Mouse (Mus musculus): ENCODE measurements at regions not wholly inside any gene's neighbourhood (a gene's known extent, or its start where the extent isn't known, plus 50 kb on each side); places are given as distances from the start of the nearest gene placed in this dataset.

GRCm38 (mm10) chr13:97705926-97706325 lies 54.5 kb downstream of the Gm10260 start:
- WGBS, result 94% methylated on average over 5 of the region's 5 CpGs
- no peak for ATAC-seq (ENCODE audit: low FRiP score, low read depth)
- H3K4me2 ChIP-seq (replicated peaks), result no peak overlapping the region
- no peak overlapping the region for H3K4me3 ChIP-seq
- no peak overlapping the region for H3K27ac ChIP-seq (replicated peaks)
- H3K27me3 ChIP-seq, result no peaks in the 10 kb centered on the region
- H3K9ac ChIP-seq (replicated peaks), result no peak overlapping the region
- H3K4me1 ChIP-seq, result no peaks in the 10 kb centered on the region
- H3K9me3 ChIP-seq, result no peaks in the 10 kb centered on the region
- no peaks in the 10 kb centered on the region for H3K36me3 ChIP-seq

GRCm38 (mm10) chr13:97704541-97704940 lies 55.9 kb downstream of the Gm10260 start:
- H3K9ac ChIP-seq (replicated peaks), result no peak overlapping the region
- no peaks in the 10 kb centered on the region for H3K4me1 ChIP-seq
- H3K4me3 ChIP-seq, result no peak overlapping the region
- WGBS, result 93% methylated on average over 4 of the region's 4 CpGs
- no peaks in the 10 kb centered on the region for H3K36me3 ChIP-seq
- no peak overlapping the region for H3K27ac ChIP-seq (replicated peaks)
- ATAC-seq (ENCODE audit: low FRiP score, low read depth), result no peak
- H3K4me2 ChIP-seq (replicated peaks), result no peak overlapping the region
- H3K9me3 ChIP-seq, result no peaks in the 10 kb centered on the region
- no peaks in the 10 kb centered on the region for H3K27me3 ChIP-seq

- H3K36me3 ChIP-seq, result no peaks in the 10 kb centered on the region
- H3K27ac ChIP-seq (replicated peaks), result no peak overlapping the region
- WGBS, result 89% methylated on average over 2 of the region's 2 CpGs
- H3K4me2 ChIP-seq (replicated peaks), result no peak overlapping the region
- no peak overlapping the region for H3K4me3 ChIP-seq
- no peaks in the 10 kb centered on the region for H3K27me3 ChIP-seq
- no peaks in the 10 kb centered on the region for H3K9me3 ChIP-seq
- peaks cover 8% of the 10 kb centered on the region; the same call in 1 of the 2 replicates for H3K4me1 ChIP-seq
- H3K9ac ChIP-seq (replicated peaks), result no peak overlapping the region
- no peak for ATAC-seq (ENCODE audit: low FRiP score, low read depth)
These were observed 61.5 kb downstream of the Gm10260 start for GRCm38 (mm10) chr13:97698967-97699366.

- Histone ChIP-seq H3K27me3 (no peaks in the 10 kb centered on the region), H3K4me2 (replicated peaks) (no peak overlapping the region), H3K4me3 (no peak overlapping the region), H3K27ac (replicated peaks) (no peak overlapping the region), H3K9me3 (no peaks in the 10 kb centered on the region), H3K36me3 (no peaks in the 10 kb centered on the region), H3K9ac (replicated peaks) (no peak overlapping the region), H3K4me1 (peaks cover 8% of the 10 kb centered on the region; the same call in 1 of the 2 replicates)
- 86% methylated on average over 1 of the region's 1 CpGs for WGBS
- ATAC-seq (ENCODE audit: low FRiP score, low read depth), result no peak
These were observed 62.1 kb downstream of the Gm10260 start for GRCm38 (mm10) chr13:97698317-97698716.

- Histone ChIP-seq H3K27me3 (no peaks in the 10 kb centered on the region), H3K4me3 (no peak overlapping the region), H3K36me3 (no peaks in the 10 kb centered on the region), H3K4me1 (peaks cover 8% of the 10 kb centered on the region; the same call in 1 of the 2 replicates), H3K9me3 (no peaks in the 10 kb centered on the region), H3K9ac (replicated peaks) (no peak overlapping the region), H3K4me2 (replicated peaks) (no peak overlapping the region), H3K27ac (replicated peaks) (no peak overlapping the region)
- 90% methylated on average over 10 of the region's 10 CpGs for WGBS
- no peak for ATAC-seq (ENCODE audit: low FRiP score, low read depth)
These were observed 63.2 kb downstream of the Gm10260 start for GRCm38 (mm10) chr13:97697262-97697661.

GRCm38 (mm10) chr13:97695022-97695421 lies 65.4 kb downstream of the Gm10260 start:
- no peaks in the 10 kb centered on the region; the same call in 1 of the 2 replicates for H3K9me3 ChIP-seq
- no peak overlapping the region for H3K4me3 ChIP-seq
- no peak overlapping the region for H3K9ac ChIP-seq (replicated peaks)
- no peaks in the 10 kb centered on the region for H3K36me3 ChIP-seq
- H3K4me2 ChIP-seq (replicated peaks), result no peak overlapping the region
- no peak overlapping the region for H3K27ac ChIP-seq (replicated peaks)
- peaks cover 8% of the 10 kb centered on the region; the same call in 1 of the 2 replicates for H3K4me1 ChIP-seq
- no peak for ATAC-seq (ENCODE audit: low FRiP score, low read depth)
- WGBS, result 85% methylated on average over 2 of the region's 2 CpGs
- H3K27me3 ChIP-seq, result no peaks in the 10 kb centered on the region

- Histone ChIP-seq H3K27ac (replicated peaks) (peak overlapping the region; percentile 46; the same call in 1 of the 2 replicates), H3K9me3 (no peaks in the 10 kb centered on the region; the same call in 1 of the 2 replicates), H3K4me3 (no peak overlapping the region), H3K9ac (replicated peaks) (no peak overlapping the region), H3K36me3 (no peaks in the 10 kb centered on the region), H3K27me3 (no peaks in the 10 kb centered on the region), H3K4me2 (replicated peaks) (no peak overlapping the region), H3K4me1 (peaks cover 8% of the 10 kb centered on the region; the same call in 1 of the 2 replicates)
- WGBS, result 59% methylated on average over 9 of the region's 9 CpGs
- peak; percentile 80 for ATAC-seq (ENCODE audit: low FRiP score, low read depth)
These were observed 66.0 kb downstream of the Gm10260 start for GRCm38 (mm10) chr13:97694356-97694990.

- Histone ChIP-seq H3K9me3 (no peaks in the 10 kb centered on the region; the same call in 1 of the 2 replicates), H3K4me3 (no peak overlapping the region), H3K27ac (replicated peaks) (no peak overlapping the region), H3K27me3 (no peaks in the 10 kb centered on the region), H3K4me2 (replicated peaks) (no peak overlapping the region), H3K4me1 (no peaks in the 10 kb centered on the region), H3K9ac (replicated peaks) (no peak overlapping the region), H3K36me3 (no peaks in the 10 kb centered on the region)
- 93% methylated on average over 12 of the region's 12 CpGs for WGBS
- no peak for ATAC-seq (ENCODE audit: low FRiP score, low read depth)
These were observed 72.0 kb downstream of the Gm10260 start for GRCm38 (mm10) chr13:97688310-97688886.

- ATAC-seq (ENCODE audit: low FRiP score, low read depth), result no peak
- H3K4me1 ChIP-seq, result peaks cover 4% of the 10 kb centered on the region
- no peaks in the 10 kb centered on the region for H3K36me3 ChIP-seq
- H3K9me3 ChIP-seq, result no peaks in the 10 kb centered on the region
- H3K27ac ChIP-seq (replicated peaks), result no peak overlapping the region
- 85% methylated on average over 6 of the region's 6 CpGs for WGBS
- no peak overlapping the region for H3K4me2 ChIP-seq (replicated peaks)
- no peak overlapping the region for H3K9ac ChIP-seq (replicated peaks)
- H3K4me3 ChIP-seq, result no peak overlapping the region
- H3K27me3 ChIP-seq, result no peaks in the 10 kb centered on the region
These were observed 76.6 kb downstream of the Gm10260 start for GRCm38 (mm10) chr13:97683836-97684235.

GRCm38 (mm10) chr13:97681228-97681987 lies 79.0 kb downstream of the Gm10260 start:
- ATAC-seq (ENCODE audit: low FRiP score, low read depth), result no peak
- no peaks in the 10 kb centered on the region for H3K27me3 ChIP-seq
- no peak overlapping the region for H3K9ac ChIP-seq (replicated peaks)
- no peak overlapping the region for H3K4me3 ChIP-seq
- H3K36me3 ChIP-seq, result no peaks in the 10 kb centered on the region
- no peak overlapping the region for H3K27ac ChIP-seq (replicated peaks)
- WGBS, result 55% methylated on average over 6 of the region's 6 CpGs
- no peak overlapping the region for H3K4me2 ChIP-seq (replicated peaks)
- H3K4me1 ChIP-seq, result peaks cover 4% of the 10 kb centered on the region
- no peaks in the 10 kb centered on the region for H3K9me3 ChIP-seq

GRCm38 (mm10) chr13:97680283-97680896 lies 80.0 kb downstream of the Gm10260 start:
- Histone ChIP-seq H3K9ac (replicated peaks) (no peak overlapping the region), H3K4me3 (no peak overlapping the region), H3K36me3 (no peaks in the 10 kb centered on the region), H3K27me3 (no peaks in the 10 kb centered on the region), H3K4me2 (replicated peaks) (no peak overlapping the region), H3K4me1 (peaks cover 4% of the 10 kb centered on the region), H3K9me3 (no peaks in the 10 kb centered on the region), H3K27ac (replicated peaks) (no peak overlapping the region)
- ATAC-seq (ENCODE audit: low FRiP score, low read depth), result no peak
- 87% methylated on average over 5 of the region's 5 CpGs for WGBS

GRCm38 (mm10) chr13:97678991-97679390 lies 81.4 kb downstream of the Gm10260 start:
- 94% methylated on average over 5 of the region's 5 CpGs for WGBS
- no peak overlapping the region for H3K4me2 ChIP-seq (replicated peaks)
- H3K4me3 ChIP-seq, result no peak overlapping the region
- ATAC-seq (ENCODE audit: low FRiP score, low read depth), result no peak
- H3K9ac ChIP-seq (replicated peaks), result no peak overlapping the region
- peaks cover 4% of the 10 kb centered on the region for H3K4me1 ChIP-seq
- H3K27ac ChIP-seq (replicated peaks), result no peak overlapping the region
- H3K36me3 ChIP-seq, result no peaks in the 10 kb centered on the region
- no peaks in the 10 kb centered on the region for H3K27me3 ChIP-seq
- no peaks in the 10 kb centered on the region for H3K9me3 ChIP-seq
